Mouse (Mus musculus): ENCODE measurements around the gene Chpf2. TPM values are rescaled to one million over a fixed set of nuclear protein-coding genes. Genes with fewer than 3 reads are reported as not detected.

The Chpf2 gene
- total RNA-seq, 2 experiments from 2014 or later, result 7.8 to 9.7 TPM

DNA sequence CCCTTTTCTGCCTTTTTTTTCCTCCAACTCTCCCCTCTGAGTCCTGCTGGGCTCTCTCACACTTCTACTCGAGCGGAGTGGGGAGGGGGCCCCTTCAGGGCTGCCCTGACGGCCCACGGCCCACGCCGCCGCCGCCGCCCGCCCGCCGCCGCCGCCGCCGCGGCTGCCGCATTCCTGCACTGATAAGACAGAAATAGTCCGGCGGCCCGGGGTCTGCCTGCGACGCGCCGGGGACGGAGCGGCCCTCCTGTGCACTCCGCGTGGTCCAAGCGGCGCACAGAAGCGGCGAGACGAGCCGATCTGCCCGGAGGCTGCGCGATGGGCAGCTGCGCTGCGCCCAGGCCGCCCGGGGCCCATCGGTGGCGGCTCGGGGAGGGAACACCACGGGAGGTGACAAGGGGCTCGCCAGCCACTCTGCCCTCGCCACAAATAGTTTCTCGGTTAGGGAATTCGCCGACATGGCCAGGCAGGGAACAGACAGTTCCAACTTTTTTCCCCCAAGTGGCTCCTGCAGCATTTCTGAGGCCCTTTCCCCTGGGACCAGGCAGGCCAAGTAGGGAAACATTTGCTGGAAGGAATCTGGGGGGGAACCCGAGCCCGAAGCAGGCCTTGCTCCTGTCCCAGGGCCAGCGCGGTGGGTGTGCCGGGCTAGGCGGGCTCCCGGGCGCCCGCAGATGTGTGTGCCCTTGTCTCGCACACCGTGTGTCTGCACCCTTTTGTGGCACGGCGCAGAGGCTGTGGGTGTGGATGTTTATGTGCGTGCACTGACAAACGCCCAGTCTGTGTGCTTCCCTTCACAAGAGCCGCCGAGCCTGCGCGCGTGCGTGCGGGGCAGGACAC lies 15.6 kb downstream of the Chpf2 start:
- intact Hi-C loops (cut with DNase I), result no loop called here

DNA sequence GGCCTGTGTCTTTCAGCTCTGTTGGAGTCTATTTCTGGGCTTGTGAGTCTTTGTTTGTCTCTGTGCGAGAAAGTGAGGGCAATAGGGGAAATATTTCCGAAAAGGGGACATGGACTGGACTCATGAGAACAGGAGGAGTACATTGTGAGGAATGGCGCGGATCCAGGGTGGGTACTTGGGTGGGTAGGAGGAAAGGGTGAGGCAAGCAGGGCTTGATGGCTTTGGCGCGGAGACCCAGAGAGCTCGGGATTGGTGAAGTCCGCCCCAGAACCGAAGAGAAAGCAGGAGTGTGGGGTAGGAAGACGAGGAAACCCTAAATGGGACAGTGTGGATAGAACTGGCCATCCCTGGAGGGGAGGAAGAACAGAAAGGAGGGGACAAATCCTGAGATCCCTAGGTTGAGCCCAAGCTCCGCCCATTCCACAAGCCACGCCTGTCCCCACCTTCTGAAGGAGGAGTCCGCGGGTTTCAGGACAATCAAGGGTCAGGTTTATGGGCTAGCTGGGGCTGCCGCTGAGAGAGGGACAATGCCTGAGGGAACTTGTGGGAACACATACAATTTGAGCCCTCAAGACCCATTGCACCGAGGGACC lies 16.3 kb downstream of the Chpf2 start:
- intact Hi-C loops (cut with DNase I), result no loop called here

More for the DNA sequence above, 15.6 kb downstream of the Chpf2 start:
- peak; percentile 63 for DNase-seq (ENCODE audit: low spot score)

DNA sequence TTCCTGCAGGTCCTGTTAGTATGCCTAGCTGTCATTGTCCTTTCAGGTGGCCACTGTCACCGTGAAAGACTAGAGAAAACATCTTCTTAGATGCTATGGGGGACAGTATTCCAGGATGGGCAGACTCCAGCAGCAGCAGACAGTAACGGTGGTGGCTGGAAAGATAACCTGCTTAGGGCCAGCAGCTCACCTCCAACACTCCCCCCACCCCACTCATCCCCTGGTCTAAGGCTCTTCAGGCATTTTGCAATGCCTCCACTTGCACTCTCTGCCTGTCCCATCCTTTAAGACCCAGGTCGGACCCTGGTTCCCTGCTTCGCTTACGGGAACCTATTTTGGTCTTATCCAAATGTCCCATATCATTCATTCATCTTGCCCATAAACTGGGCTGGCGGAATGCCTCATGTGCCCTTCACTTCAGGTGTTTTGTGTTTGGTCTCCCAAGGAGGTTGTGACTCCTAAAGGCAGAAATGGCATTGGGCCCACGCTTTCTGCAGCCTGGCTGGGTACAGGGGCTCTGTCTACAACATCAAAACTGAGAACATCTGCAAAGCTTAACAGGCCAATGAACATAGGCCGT lies 17.0 kb downstream of the Chpf2 start:
- intact Hi-C loops (cut with DNase I), result no loop called here
- DNase-seq (ENCODE audit: low spot score), result no peak

More for the DNA sequence above, 16.3 kb downstream of the Chpf2 start:
- peak; percentile 87 for DNase-seq (ENCODE audit: low spot score)

- intact Hi-C loops (cut with DNase I), result no loop called here
- DNase-seq (ENCODE audit: low spot score), result no peak
Observed at GRCm38 (mm10) chr5:24604080-24604655, 17.6 kb downstream of the Chpf2 start.

- intact Hi-C loops (cut with DNase I), result loop anchor here (5.0 kb wide), 1 partner anchor 48 kb away; no protein-coding TSS in a partner anchor
- DNase-seq (ENCODE audit: low spot score), result peak; percentile 87
Observed at GRCm38 (mm10) chr5:24604656-24605100, 18.1 kb downstream of the Chpf2 start.

DNA sequence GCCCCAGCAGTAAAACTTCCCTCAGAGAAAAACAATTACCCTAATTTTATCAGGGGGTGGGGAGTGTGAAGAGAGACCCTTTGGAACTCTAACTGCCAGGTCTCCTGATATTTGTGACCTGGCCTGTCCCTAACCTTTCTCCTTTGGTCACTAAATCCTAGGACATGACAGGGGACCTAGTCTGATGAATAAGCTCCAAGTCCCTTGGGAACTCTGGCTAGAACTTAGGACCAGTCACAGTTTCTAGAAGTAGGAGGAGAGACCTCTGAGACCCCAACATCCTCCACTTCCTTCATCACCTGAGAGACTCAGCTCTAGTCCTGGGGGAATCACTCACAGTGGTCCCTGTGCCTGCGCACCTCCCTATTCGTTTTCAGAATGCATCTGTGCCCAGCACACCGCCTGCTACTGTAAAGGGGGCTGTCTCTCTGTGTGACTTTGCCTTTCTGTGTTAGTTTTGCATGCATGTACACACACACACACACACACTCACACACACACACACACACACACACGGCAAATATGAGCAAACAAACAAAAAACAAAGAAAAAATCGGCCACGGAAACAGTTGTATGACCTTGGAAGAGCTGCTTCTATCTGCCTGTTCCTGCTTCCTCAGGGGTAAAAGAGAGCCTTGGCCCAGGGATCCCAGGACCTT lies 18.9 kb downstream of the Chpf2 start:
- no peak for DNase-seq (ENCODE audit: low spot score)
- intact Hi-C loops (cut with DNase I), result loop anchor here (5.0 kb wide), 1 partner anchor 47 kb away; no protein-coding TSS in a partner anchor

DNA sequence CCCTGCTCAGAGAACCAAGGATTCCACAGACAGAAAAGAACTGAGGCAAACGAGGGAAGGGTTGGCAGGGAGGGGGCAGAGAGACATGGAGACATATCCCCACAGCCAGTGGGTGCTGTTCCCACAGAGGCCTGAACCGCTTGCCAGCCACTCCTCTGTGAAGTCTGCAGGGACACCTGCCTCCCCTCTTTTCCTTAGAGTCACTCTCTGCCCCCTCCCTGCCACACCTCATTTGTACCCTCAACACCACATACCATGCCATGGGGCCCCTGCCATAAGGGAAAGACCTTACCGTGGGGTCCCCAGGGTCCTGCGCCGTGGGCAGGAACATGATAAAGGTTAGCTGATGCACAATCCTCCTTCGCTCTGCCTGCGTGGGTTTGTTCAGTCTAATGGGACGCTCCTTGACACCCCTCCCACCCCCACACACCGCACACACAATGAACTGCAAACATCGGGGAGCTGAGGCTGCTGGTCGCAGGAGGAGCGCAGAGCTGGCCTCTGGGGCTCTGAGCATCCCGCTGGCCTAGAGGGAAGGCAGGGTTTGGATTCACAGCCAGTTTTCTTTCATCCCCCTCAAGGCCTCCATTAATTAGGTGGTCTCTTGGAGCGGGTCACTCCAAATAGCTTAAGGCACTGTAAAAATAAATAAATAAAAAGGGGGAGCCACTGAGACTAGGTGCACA lies 19.6 kb downstream of the Chpf2 start:
- intact Hi-C loops (cut with DNase I), result loop anchor here (5.0 kb wide), 1 partner anchor 46 kb away; no protein-coding TSS in a partner anchor
- no peak for DNase-seq (ENCODE audit: low spot score)

- no peak for DNase-seq (ENCODE audit: low spot score)
- intact Hi-C loops (cut with DNase I), result loop anchor here (5.0 kb wide), 1 partner anchor 43 kb away; no protein-coding TSS in a partner anchor
Observed at GRCm38 (mm10) chr5:24609388-24609787, 22.8 kb downstream of the Chpf2 start.

GRCm38 (mm10) chr5:24611366-24612301 lies 25.1 kb downstream of the Chpf2 start:
- intact Hi-C loops (cut with DNase I), result no loop called here

DNA sequence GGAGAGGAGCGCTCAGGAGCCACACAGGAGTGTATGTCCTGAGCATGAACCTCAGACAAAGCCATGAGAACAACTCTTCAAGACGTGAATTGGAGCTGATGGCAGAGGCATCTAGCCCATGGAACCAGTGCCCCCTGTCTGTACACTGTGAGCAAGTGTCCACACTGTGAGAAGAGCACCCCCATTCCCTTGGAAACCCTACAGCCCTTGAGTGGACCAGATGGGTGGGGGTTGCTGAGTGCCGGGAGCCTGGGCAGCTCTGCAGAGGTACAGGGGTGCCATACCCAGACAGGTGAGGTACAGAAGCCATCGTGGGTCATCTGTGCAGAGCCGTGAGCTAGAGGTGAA lies 25.7 kb downstream of the Chpf2 start:
- DNase-seq (ENCODE audit: low spot score), result no peak
- intact Hi-C loops (cut with DNase I), result no loop called here

More at GRCm38 (mm10) chr5:24611366-24612301, 25.1 kb downstream of the Chpf2 start:
- no peak for DNase-seq (ENCODE audit: low spot score)

GRCm38 (mm10) chr5:24615097-24615496 lies 28.6 kb downstream of the Chpf2 start:
- intact Hi-C loops (cut with DNase I), result no loop called here
- no peak for DNase-seq (ENCODE audit: low spot score)

DNA sequence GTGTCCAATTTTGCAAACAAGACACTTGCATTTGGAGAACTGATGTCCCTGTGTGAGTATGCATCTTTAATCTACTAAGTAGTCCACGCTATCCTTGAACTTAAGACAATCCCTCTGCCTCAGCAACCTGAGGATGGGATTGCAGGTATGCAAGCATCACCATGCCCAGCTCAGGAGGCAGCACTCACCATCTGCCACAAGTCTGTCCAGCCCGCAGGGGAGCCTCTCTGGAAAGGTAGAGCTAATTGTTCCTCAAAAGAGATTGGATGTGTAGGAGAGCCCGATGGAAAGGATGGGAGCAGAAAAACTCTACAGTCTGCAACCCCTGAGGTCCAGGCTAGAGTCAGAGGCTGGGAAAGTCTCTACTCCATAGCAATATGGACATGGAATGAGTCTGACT lies 32.4 kb downstream of the Chpf2 start:
- intact Hi-C loops (cut with DNase I), result no loop called here
- DNase-seq (ENCODE audit: low spot score), result no peak

- no peak for DNase-seq (ENCODE audit: low spot score)
- intact Hi-C loops (cut with DNase I), result no loop called here
Observed at GRCm38 (mm10) chr5:24620116-24620515, 33.6 kb downstream of the Chpf2 start.

DNA sequence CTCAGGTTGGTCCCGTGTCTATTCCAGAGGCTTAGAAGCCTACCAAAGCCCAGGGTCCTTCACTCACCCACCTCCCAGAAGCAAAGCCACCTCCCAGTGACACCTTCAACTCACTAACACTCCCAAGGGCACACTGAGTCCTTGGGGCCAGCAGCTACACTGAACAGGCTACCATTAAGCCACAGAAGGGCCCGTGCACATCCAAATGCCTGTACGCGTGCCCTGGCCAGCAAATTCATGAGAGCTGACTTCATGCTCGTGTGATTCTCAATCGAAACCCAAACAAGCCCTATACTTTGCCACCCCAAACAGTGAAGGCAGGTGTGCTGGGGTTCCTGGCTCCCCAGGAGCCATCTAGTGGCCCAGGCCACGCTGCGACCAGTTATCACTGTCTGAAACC lies 34.1 kb downstream of the Chpf2 start:
- no peak for DNase-seq (ENCODE audit: low spot score)
- intact Hi-C loops (cut with DNase I), result no loop called here

DNA sequence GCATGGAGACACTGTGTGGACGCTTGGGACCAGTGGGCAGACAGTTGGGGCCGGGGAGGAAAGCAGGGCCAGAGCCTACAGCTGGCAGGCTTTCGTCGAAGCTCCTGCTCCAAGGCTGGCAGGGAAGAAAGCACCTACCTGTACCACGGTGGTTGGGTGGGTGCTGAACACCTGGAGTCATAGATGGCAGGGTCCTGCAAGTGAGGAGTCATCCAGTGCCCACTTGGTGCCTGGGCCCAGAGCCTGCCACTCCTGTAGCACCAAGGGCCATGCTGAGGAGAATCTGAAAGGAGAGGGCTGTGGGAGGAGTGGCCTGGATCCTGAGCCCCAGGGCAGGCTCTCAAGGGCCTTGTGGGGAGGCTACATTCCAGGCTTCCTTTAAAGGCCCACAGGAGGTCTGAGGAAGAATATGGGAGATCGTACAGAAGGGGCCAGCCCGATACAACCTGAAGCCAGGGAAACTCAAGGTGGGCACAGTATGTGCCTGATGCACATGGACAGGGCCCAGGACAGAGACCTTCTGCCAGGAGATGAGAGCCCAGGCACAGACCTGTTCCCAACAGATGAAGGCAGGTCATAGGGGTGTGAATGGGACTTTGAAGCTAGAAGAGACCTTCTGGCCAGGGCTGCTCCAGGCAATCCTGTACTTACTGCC lies 36.0 kb downstream of the Chpf2 start:
- intact Hi-C loops (cut with DNase I), result no loop called here
- no peak for DNase-seq (ENCODE audit: low spot score)

GRCm38 (mm10) chr5:24623041-24623985 lies 36.8 kb downstream of the Chpf2 start:
- intact Hi-C loops (cut with DNase I), result no loop called here
- no peak for DNase-seq (ENCODE audit: low spot score)
